Mouse (Mus musculus): ENCODE data around the gene Fam214a.
A peak's percentile ranks its signal among the peaks of the same experiment; 100 is the strongest.

Fam214a gene

GRCm38 (mm10) chr9:75032408-75032807 is 79.7 kb downstream of the Fam214a start:
- DNase-seq (ENCODE audit: low spot score), result no peak

- DNase-seq (ENCODE audit: low spot score), result peak; percentile 8
Observed at GRCm38 (mm10) chr9:75033141-75033540, 80.5 kb downstream of the Fam214a start.

- DNase-seq (ENCODE audit: low spot score), result no peak
Observed at GRCm38 (mm10) chr9:75034691-75035090, 82.0 kb downstream of the Fam214a start.

GRCm38 (mm10) chr9:75035944-75036343 is 83.3 kb downstream of the Fam214a start:
- DNase-seq (ENCODE audit: low spot score), result no peak

- DNase-seq (ENCODE audit: low spot score), result peak; percentile 86
Observed at GRCm38 (mm10) chr9:75037451-75038356, 85.0 kb downstream of the Fam214a start, which contains the start of gene Arpp19. Gene Arpp19 (plus strand): TSS chr9:75037614.

- no peak for DNase-seq (ENCODE audit: low spot score)
Observed at GRCm38 (mm10) chr9:75038357-75038688, 85.6 kb downstream of the Fam214a start.

GRCm38 (mm10) chr9:75040566-75040965 is 87.9 kb downstream of the Fam214a start:
- no peak for DNase-seq (ENCODE audit: low spot score)

GRCm38 (mm10) chr9:75041840-75042525 is 89.3 kb downstream of the Fam214a start:
- peak; percentile 8 for DNase-seq (ENCODE audit: low spot score)

- DNase-seq (ENCODE audit: low spot score), result no peak
Observed at GRCm38 (mm10) chr9:75043191-75043590, 90.5 kb downstream of the Fam214a start.

- no peak for DNase-seq (ENCODE audit: low spot score)
Observed at GRCm38 (mm10) chr9:75047079-75047478, 94.4 kb downstream of the Fam214a start.

GRCm38 (mm10) chr9:75049100-75049499 is 96.4 kb downstream of the Fam214a start:
- no peak for DNase-seq (ENCODE audit: low spot score)

GRCm38 (mm10) chr9:75050003-75050402 is 97.3 kb downstream of the Fam214a start:
- DNase-seq (ENCODE audit: low spot score), result peak; percentile 63

- no peak for DNase-seq (ENCODE audit: low spot score)
Observed at GRCm38 (mm10) chr9:75051841-75052240, 99.2 kb downstream of the Fam214a start.

GRCm38 (mm10) chr9:75055046-75055445 is 102.4 kb downstream of the Fam214a start:
- no peak for DNase-seq (ENCODE audit: low spot score)

- DNase-seq (ENCODE audit: low spot score), result no peak
Observed at GRCm38 (mm10) chr9:75064678-75065331, 112.1 kb downstream of the Fam214a start.

- no peak for DNase-seq (ENCODE audit: low spot score)
Observed at GRCm38 (mm10) chr9:75070457-75071028, 117.9 kb downstream of the Fam214a start, which contains the start of gene Myo5a. Gene Myo5a (plus strand): TSS chr9:75071015.

GRCm38 (mm10) chr9:75071029-75071705 is 118.5 kb downstream of the Fam214a start:
- DNase-seq (ENCODE audit: low spot score), result peak; percentile 69

- peak; percentile 4 for DNase-seq (ENCODE audit: low spot score)
Observed at GRCm38 (mm10) chr9:75071706-75072192, 119.1 kb downstream of the Fam214a start.

- DNase-seq (ENCODE audit: low spot score), result no peak
Observed at GRCm38 (mm10) chr9:75072361-75072760, 119.7 kb downstream of the Fam214a start.

- no peak for DNase-seq (ENCODE audit: low spot score)
Observed at GRCm38 (mm10) chr9:75077191-75077590, 124.5 kb downstream of the Fam214a start.
